Mouse (Mus musculus): ENCODE measurements around the gene Mrtfa.

DNA sequence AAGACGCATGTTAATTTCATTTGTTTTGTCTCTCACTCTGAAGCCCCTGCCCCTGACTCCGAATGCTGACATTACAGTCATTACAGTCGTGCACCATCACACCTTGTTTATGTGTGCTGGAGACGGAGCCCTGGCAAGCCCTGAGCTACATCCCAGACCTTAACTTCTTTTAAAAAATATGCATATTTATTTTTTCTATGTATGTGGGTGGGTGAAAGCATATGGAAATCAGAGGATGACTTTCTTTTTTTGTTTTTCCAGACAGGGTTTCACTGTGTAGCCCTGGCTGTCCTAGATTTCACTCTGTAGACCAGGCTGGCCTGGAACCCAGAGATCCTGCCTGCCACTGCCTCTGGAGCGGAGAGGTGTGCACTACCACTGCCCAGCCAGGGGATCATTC is 195.6 kb downstream of the Mrtfa start:
- TF ChIP-seq POLR2A (IDR thresholded peaks at IDR 0.05; ENCODE audit: borderline replicate concordance, control insufficient read depth, low read depth, low read length): no peak
- no peak for TF ChIP-seq CTCF (IDR thresholded peaks at IDR 0.05; ENCODE audit: control insufficient read depth, insufficient read depth, low read length)
